Mouse (Mus musculus): ENCODE measurements around the gene Dhcr7.

- TF ChIP-seq POLR2A (IDR thresholded peaks at IDR 0.05; ENCODE audit: borderline replicate concordance, insufficient read depth, low read length) (no peak), CTCF (IDR thresholded peaks at IDR 0.05; ENCODE audit: borderline replicate concordance, insufficient read depth, low read depth, low read length) (no peak)
These were observed 12.0 kb downstream of the Dhcr7 start for GRCm38 (mm10) chr7:143834972-143835371.

All from cerebellum, adult 2 months (tissue).